Mouse (Mus musculus) heart, embryonic 11.5 days (tissue): ENCODE results near the gene Sec24a. TPM values are rescaled to one million over a fixed set of nuclear protein-coding genes. Genes with fewer than 3 reads are reported as not detected.
A peak's percentile ranks its signal among the peaks of the same experiment; 100 is the strongest.

Experiments
- ATAC-seq: fragments of 200-750 bp; cut with Nextera tagmentation; replicated peaks from 2 replicates; pipeline ENCODE4 v1.8.0; 2017; ENCODE audit warnings: moderate library complexity; ENCODE audit not compliant: insufficient number of reproducible peaks, low FRiP score, low TSS enrichment
- H3K27ac ChIP-seq: fragments of 300-500 bp; sonication (generic); 2 replicates; pipeline ENCODE4 v1.5.1; 2014; ENCODE audit warnings: mild to moderate bottlenecking, low read depth, low read length
- H3K27me3 ChIP-seq: fragments of 300-500 bp; sonication (generic); 2 replicates; pipeline ENCODE4 v1.6.1; 2014; ENCODE audit warnings: mild to moderate bottlenecking, low read length, mixed read lengths; ENCODE audit not compliant: control insufficient read depth, insufficient read depth
- H3K36me3 ChIP-seq: fragments of 300-500 bp; sonication (generic); 2 replicates; pipeline ENCODE4 v1.6.1; 2014; ENCODE audit warnings: mild to moderate bottlenecking, low read length, moderate library complexity, mixed read lengths; ENCODE audit not compliant: control insufficient read depth, insufficient read depth
- H3K4me1 ChIP-seq: fragments of 300-500 bp; sonication (generic); 2 replicates; pipeline ENCODE4 v1.6.1; 2014; ENCODE audit warnings: low read length; ENCODE audit not compliant: control insufficient read depth, insufficient read depth
- H3K4me2 ChIP-seq: fragments of 300-500 bp; sonication (generic); 2 replicates; pipeline ENCODE4 v1.6.1; 2014; ENCODE audit warnings: mild to moderate bottlenecking, moderate library complexity
- H3K4me3 ChIP-seq: fragments of 300-500 bp; sonication (generic); 2 replicates; pipeline ENCODE4 v1.5.1; 2014; ENCODE audit warnings: low read depth, low read length
- H3K9ac ChIP-seq: fragments of 300-500 bp; sonication (generic); 2 replicates; pipeline ENCODE4 v1.6.1; 2014; ENCODE audit warnings: mild to moderate bottlenecking, low read depth, low read length, moderate library complexity
- H3K9me3 ChIP-seq: fragments of 300-500 bp; sonication (generic); replicated peaks from 2 replicates; pipeline ENCODE4 v1.6.1; 2016; ENCODE audit warnings: low read length; ENCODE audit not compliant: control insufficient read depth
- whole genome bisulfite sequencing: fragments of 180-500 bp; shearing (Covaris S2); extraction: QIAGEN DNeasy Blood & Tissue Kit; methylation state at CpG from one replicate; pipeline ENCODE4 v1.1.7; 2014; ENCODE audit not compliant: insufficient replicate concordance; 5-methylcytosine and 5-hydroxymethylcytosine counted together
- polyA plus RNA-seq: library from polyadenylated mRNA; unstranded; fragments of >200 nt; fragmentation: Nextera tagmentation; extraction: Ambion mirVana; gene quantifications from 2 replicates; pipeline ENCODE4 v1.2.1, GENCODE M21; 2014

Gene Sec24a
- polyA plus RNA-seq, 1 experiment from 2014 or later, result 14.5 TPM

- peaks cover 23% of the 10 kb centered on the region for H3K4me1 ChIP-seq
- no peak overlapping the region for H3K4me2 ChIP-seq
- no peaks in the 10 kb centered on the region for H3K9me3 ChIP-seq
- H3K27ac ChIP-seq, result no peak overlapping the region
- H3K4me3 ChIP-seq, result no peak overlapping the region
- H3K36me3 ChIP-seq, result no peaks in the 10 kb centered on the region
- no peak overlapping the region for H3K9ac ChIP-seq
- 0 out of 2 replicates have a peak, but pooled peaks cover 5% of the 10 kb centered on the region for H3K27me3 ChIP-seq
- 95% methylated on average over 4 of the region's 4 CpGs for WGBS
- no peak for ATAC-seq
These were observed 110.5 kb downstream of the Sec24a start for GRCm38 (mm10) chr11:51652889-51653418.

GRCm38 (mm10) chr11:51650691-51651515 is 112.5 kb downstream of the Sec24a start, which contains the start of the genes N4bp3 and D930048N14Rik:
N4bp3 (minus strand) TSS chr11:51650842.
D930048N14Rik (plus strand) TSS chr11:51650954.
- Histone ChIP-seq H3K36me3 (no peaks in the 10 kb centered on the region), H3K4me3 (peak within 1 kb of the TSS; percentile 65), H3K9me3 (no peaks in the 10 kb centered on the region), H3K4me2 (peak within 1 kb of the TSS; percentile 95), H3K27me3 (0 out of 2 replicates have a peak, but pooled peaks cover 5% of the 10 kb centered on the region), H3K27ac (no peak within 1 kb of the TSS), H3K9ac (peak within 1 kb of the TSS; percentile 73), H3K4me1 (peaks cover 23% of the 10 kb centered on the region)
- WGBS, result 1% methylated on average over 60 of the region's 70 CpGs
- ATAC-seq, result 0 out of 2 replicates have a peak, but pooled peaks have one; percentile 40

- Histone ChIP-seq H3K4me1 (peaks cover 23% of the 10 kb centered on the region), H3K4me2 (peak overlapping the region; percentile 95), H3K9ac (peak overlapping the region; percentile 73), H3K27ac (no peak overlapping the region), H3K36me3 (peaks cover 3% of the 10 kb centered on the region; the same call in 1 of the 2 replicates), H3K9me3 (no peaks in the 10 kb centered on the region), H3K27me3 (0 out of 2 replicates have a peak, but pooled peaks cover 5% of the 10 kb centered on the region), H3K4me3 (peak overlapping the region; percentile 65)
- 2% methylated on average over 30 of the region's 30 CpGs for WGBS
- ATAC-seq, result 0 out of 2 replicates have a peak, but pooled peaks have one; percentile 8
These were observed 113.2 kb downstream of the Sec24a start for GRCm38 (mm10) chr11:51650261-51650660.

- Histone ChIP-seq H3K4me3 (peak overlapping the region; percentile 65), H3K9me3 (no peaks in the 10 kb centered on the region), H3K9ac (peak overlapping the region; percentile 73), H3K4me1 (peaks cover 23% of the 10 kb centered on the region), H3K27me3 (0 out of 2 replicates have a peak, but pooled peaks cover 5% of the 10 kb centered on the region), H3K4me2 (peak overlapping the region; percentile 95), H3K27ac (no peak overlapping the region), H3K36me3 (peaks cover 3% of the 10 kb centered on the region; the same call in 1 of the 2 replicates)
- no peak for ATAC-seq
- WGBS, result 5% methylated on average over 7 of the region's 7 CpGs
These were observed 113.6 kb downstream of the Sec24a start for GRCm38 (mm10) chr11:51649889-51650199.

GRCm38 (mm10) chr11:51649111-51649888 is 114.1 kb downstream of the Sec24a start:
- peak overlapping the region; percentile 95 for H3K4me2 ChIP-seq
- H3K9me3 ChIP-seq, result no peaks in the 10 kb centered on the region
- 33% methylated on average over 11 of the region's 11 CpGs for WGBS
- H3K36me3 ChIP-seq, result peaks cover 3% of the 10 kb centered on the region; the same call in 1 of the 2 replicates
- H3K27me3 ChIP-seq, result 0 out of 2 replicates have a peak, but pooled peaks cover 5% of the 10 kb centered on the region
- peak overlapping the region; percentile 73; the same call in 1 of the 2 replicates for H3K9ac ChIP-seq
- ATAC-seq, result no peak
- peak overlapping the region; percentile 65 for H3K4me3 ChIP-seq
- no peak overlapping the region for H3K27ac ChIP-seq
- H3K4me1 ChIP-seq, result peaks cover 23% of the 10 kb centered on the region

GRCm38 (mm10) chr11:51648566-51648965 is 114.9 kb downstream of the Sec24a start:
- H3K9me3 ChIP-seq, result no peaks in the 10 kb centered on the region
- H3K4me1 ChIP-seq, result peaks cover 26% of the 10 kb centered on the region
- H3K4me3 ChIP-seq, result no peak overlapping the region
- H3K27ac ChIP-seq, result no peak overlapping the region
- 0 out of 2 replicates have a peak overlapping the region, but pooled peaks have one; percentile 54 for H3K9ac ChIP-seq
- H3K4me2 ChIP-seq, result peak overlapping the region; percentile 95
- peaks cover 3% of the 10 kb centered on the region for H3K36me3 ChIP-seq
- WGBS, result 25% methylated on average over 3 of the region's 3 CpGs
- H3K27me3 ChIP-seq, result peaks cover 7% of the 10 kb centered on the region; the same call in 1 of the 2 replicates
- no peak for ATAC-seq

- Histone ChIP-seq H3K36me3 (peaks cover 3% of the 10 kb centered on the region), H3K4me1 (peaks cover 34% of the 10 kb centered on the region), H3K9me3 (no peaks in the 10 kb centered on the region), H3K4me3 (no peak overlapping the region), H3K4me2 (peak overlapping the region; percentile 34), H3K27ac (peak overlapping the region; percentile 29), H3K27me3 (peaks cover 9% of the 10 kb centered on the region; the same call in 1 of the 2 replicates), H3K9ac (no peak overlapping the region)
- no peak for ATAC-seq
- 65% methylated on average over 15 of the region's 15 CpGs for WGBS
These were observed 116.4 kb downstream of the Sec24a start for GRCm38 (mm10) chr11:51646751-51647667.
